Mouse (Mus musculus): ENCODE measurements around the gene Gm5795. TPM values are rescaled to one million over a fixed set of nuclear protein-coding genes. Genes with fewer than 3 reads are reported as not detected.
"Not testable (repeated sequence)": the region's sequence is repeated elsewhere in the genome, so short reads cannot be mapped to it uniquely, and the experiment has no call there.

The Gm5795 gene
- total RNA-seq (2015) (not detected in 2 replicates), total RNA-seq (2017) (not detected in 2 replicates)

- ATAC-seq (ENCODE audit: poor library complexity, severe bottlenecking): not testable (repeated sequence)
Measured at GRCm38 (mm10) chr14:3187955-3188354, at the start of gene Gm5795. Gene Gm5795 (plus strand): TSS chr14:3188255.

DNA sequence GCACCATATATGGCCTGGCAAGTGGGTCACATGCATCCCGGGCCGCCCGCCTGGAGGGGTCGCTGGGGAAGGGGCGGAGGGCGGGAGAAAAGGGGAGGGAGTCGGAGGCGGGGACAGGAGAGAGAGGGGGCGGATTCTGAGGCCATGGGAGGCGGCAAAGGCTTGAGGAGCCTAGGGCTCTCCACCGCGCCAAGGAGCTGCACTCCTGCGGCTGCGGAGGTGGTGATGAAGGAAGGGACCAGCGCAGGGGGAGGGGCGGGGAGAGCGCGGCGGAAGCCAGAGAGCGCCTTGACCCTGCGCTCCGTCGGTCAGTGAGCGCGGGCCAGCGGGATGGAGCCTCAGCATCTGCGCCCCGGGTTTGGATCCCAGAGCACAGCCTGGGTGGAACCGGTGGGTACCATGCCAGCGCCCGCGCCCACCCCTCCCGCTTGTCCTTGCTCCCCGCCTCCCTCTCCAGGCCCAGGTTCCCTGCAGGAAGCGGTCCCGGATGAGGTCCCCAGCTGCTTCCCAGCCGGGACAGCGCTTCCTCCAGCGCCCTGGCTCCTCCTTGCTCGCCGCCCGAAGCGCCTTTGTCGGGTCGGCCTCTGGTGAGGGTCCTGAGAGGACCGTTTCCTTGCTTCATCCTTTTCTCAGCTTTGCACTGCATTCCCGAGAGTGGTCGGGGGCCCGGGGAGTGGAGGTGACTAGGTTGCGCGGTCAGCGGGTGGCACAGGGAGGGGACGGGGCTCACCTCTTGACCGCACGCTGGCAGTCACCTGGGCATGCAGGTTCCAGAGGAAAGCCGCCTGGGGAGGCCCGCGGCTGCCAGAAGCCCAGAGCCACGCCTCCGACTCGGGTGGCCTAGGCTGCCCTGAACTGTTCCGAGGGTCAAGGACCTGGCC is 20.5 kb downstream of the Gm5795 start, which contains the start of gene D830030K20Rik:
Gene D830030K20Rik (plus strand): TSS at position 217 of the 881 bp plus-strand sequence.
- ATAC-seq (ENCODE audit: poor library complexity, severe bottlenecking): not testable (repeated sequence)

DNA sequence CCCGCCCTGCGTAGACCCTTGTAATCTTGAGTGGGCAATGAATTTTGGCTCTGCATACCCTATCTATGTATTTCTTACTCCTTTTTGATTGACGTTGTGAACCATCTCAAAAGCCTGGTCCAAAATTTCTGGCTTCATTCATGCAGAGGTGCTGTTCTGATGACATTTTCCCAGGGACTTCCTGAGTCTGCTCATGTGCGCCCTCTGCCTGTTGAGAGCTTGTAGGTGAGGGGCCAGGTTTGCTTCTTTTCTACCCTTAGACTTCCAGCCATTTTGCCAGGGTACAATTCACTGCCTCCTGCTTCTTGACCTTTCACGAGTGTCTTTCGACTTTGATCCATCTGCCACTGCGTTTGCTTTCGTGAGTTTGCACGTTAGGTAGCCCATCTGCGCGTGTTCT is 21.3 kb downstream of the Gm5795 start:
- not testable (repeated sequence) for ATAC-seq (ENCODE audit: poor library complexity, severe bottlenecking)

Other genes with a start within 250 kb of the Gm5795 start
- gene Gm2888, start 158.3 kb upstream of the Gm5795 start, total RNA-seq (2015): not detected in 2 replicates
- not detected in 2 replicates for gene Gm2888, start 158.3 kb upstream of the Gm5795 start, total RNA-seq (2017)
- gene Gm2897, start 139.0 kb upstream of the Gm5795 start, total RNA-seq (2015): not detected in 2 replicates
- not detected in 2 replicates for gene Gm2897, start 139.0 kb upstream of the Gm5795 start, total RNA-seq (2017)
- gene Gm10340, start 54.3 kb upstream of the Gm5795 start, total RNA-seq (2015): not detected in 2 replicates
- gene Gm10340, start 54.3 kb upstream of the Gm5795 start, total RNA-seq (2017): not detected in 2 replicates
- gene D830030K20Rik, start 20.2 kb downstream of the Gm5795 start, total RNA-seq (2015): not detected in 2 replicates
- gene D830030K20Rik, start 20.2 kb downstream of the Gm5795 start, total RNA-seq (2017): not detected in 2 replicates
- not detected in 2 replicates for gene Gm2956, start 144.4 kb downstream of the Gm5795 start, total RNA-seq (2015)
- gene Gm2956, start 144.4 kb downstream of the Gm5795 start, total RNA-seq (2017): not detected in 2 replicates
- gene Gm10413, start 206.8 kb downstream of the Gm5795 start, total RNA-seq (2015): not detected in 2 replicates
- gene Gm10413, start 206.8 kb downstream of the Gm5795 start, total RNA-seq (2017): not detected in 2 replicates
- not detected in 2 replicates for gene Gm10409, start 224.4 kb downstream of the Gm5795 start, total RNA-seq (2015)
- gene Gm10409, start 224.4 kb downstream of the Gm5795 start, total RNA-seq (2017): not detected in 2 replicates
- not detected in 2 replicates for gene Gm3005, start 239.8 kb downstream of the Gm5795 start, total RNA-seq (2015)
- gene Gm3005, start 239.8 kb downstream of the Gm5795 start, total RNA-seq (2017): not detected in 2 replicates

Data from megakaryocyte, adult 5-6 weeks (primary cell).